Mouse (Mus musculus) midbrain, embryonic 13.5 days (tissue): ENCODE data around the gene 2410004P03Rik. TPM values are rescaled to one million over a fixed set of nuclear protein-coding genes. Genes with fewer than 3 reads are reported as not detected.

Experiments
- ATAC-seq: fragments of 200-750 bp; cut with Nextera tagmentation; 2 replicates; pipeline ENCODE4 v1.8.0; 2017; ENCODE audit warnings: mild to moderate bottlenecking, moderate TSS enrichment, moderate library complexity
- H3K27ac ChIP-seq: fragments of 300-500 bp; sonication (generic); 2 replicates; pipeline ENCODE4 v1.5.1; 2015; ENCODE audit warnings: inconsistent platforms, mild to moderate bottlenecking, moderate library complexity
- H3K27me3 ChIP-seq: fragments of 300-500 bp; sonication (generic); 2 replicates; pipeline ENCODE4 v1.6.1; 2015; ENCODE audit warnings: mild to moderate bottlenecking, inconsistent platforms
- H3K36me3 ChIP-seq: fragments of 300-500 bp; sonication (generic); 2 replicates; pipeline ENCODE4 v1.6.1; 2015; ENCODE audit warnings: mild to moderate bottlenecking, inconsistent platforms
- H3K4me1 ChIP-seq: fragments of 300-500 bp; sonication (generic); replicated peaks from 2 replicates; pipeline ENCODE4 v1.6.1; 2015; ENCODE audit warnings: inconsistent platforms
- H3K4me2 ChIP-seq: fragments of 300-500 bp; sonication (generic); replicated peaks from 2 replicates; pipeline ENCODE4 v1.6.1; 2015; ENCODE audit warnings: moderate library complexity, mild to moderate bottlenecking, inconsistent platforms
- H3K4me3 ChIP-seq: fragments of 300-500 bp; sonication (generic); replicated peaks from 2 replicates; pipeline ENCODE4 v1.5.1; 2015; ENCODE audit warnings: mild to moderate bottlenecking, inconsistent platforms
- H3K9ac ChIP-seq: fragments of 300-500 bp; sonication (generic); replicated peaks from 2 replicates; pipeline ENCODE4 v1.6.1; 2015; ENCODE audit warnings: mild to moderate bottlenecking, inconsistent platforms
- H3K9me3 ChIP-seq: fragments of 300-500 bp; sonication (generic); 2 replicates; pipeline ENCODE4 v1.6.1; 2016; ENCODE audit warnings: mild to moderate bottlenecking, inconsistent platforms
- WGBS: fragments of 180-500 bp; shearing (Covaris S2); methylation state at CpG from one replicate; pipeline ENCODE4 v1.1.7; 2015; 5-methylcytosine and 5-hydroxymethylcytosine counted together
- polyA plus RNA-seq: library from polyadenylated mRNA; unstranded; fragments of >200 nt; fragmentation: Nextera tagmentation; extraction: Ambion mirVana; gene quantifications from 2 replicates; pipeline ENCODE4 v1.2.1, GENCODE M21; 2015

Gene 2410004P03Rik
- polyA plus RNA-seq: 0.82 and 1.5 TPM in 2 replicates

DNA sequence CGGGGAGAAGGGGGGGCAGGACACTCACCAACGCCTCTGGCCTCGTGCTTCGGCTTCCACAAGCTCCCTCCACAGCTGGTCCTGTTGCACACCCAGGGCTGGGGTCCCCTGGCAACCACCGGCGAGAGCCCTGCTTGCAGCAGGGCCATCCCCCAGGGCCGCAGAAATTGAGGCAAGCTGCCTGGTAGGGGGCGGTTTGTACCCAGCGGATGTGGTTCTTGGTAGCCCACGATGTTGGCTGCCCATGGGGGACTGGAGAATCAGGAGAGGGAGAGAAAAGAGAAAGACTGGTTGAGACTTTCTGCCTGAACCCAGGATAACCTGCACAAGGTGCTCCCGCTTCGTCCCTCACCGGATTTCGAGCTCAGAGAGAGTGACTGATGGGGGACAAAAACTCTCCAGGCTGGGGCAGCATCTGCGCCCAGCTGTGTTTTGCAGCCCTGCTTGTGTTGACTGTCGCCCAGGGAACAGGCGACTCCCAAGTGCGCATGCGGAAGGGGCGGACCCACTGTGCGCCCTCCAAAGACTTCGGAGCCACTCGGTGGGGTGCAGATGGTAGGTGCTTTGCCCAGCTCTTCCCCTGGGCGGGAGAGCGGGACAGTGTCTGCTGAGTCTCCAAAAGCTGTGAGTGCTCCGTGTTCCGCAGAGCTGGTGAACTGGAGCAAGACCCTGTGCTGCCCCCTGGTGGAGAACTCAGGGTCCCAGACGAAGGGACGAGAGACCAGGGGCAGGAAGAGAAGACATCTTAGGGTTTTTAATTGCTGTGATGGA lies at the start of gene 2410004P03Rik:
Gene 2410004P03Rik (minus strand): TSS at position 628 of the 771 bp plus-strand sequence.
- Histone ChIP-seq H3K9me3 (no peaks in the 10 kb centered on the region; the same call in 1 of the 2 replicates), H3K4me2 (peak within 1 kb of the TSS; percentile 55), H3K27me3 (no peaks in the 10 kb centered on the region), H3K36me3 (no peaks in the 10 kb centered on the region), H3K9ac (peak within 1 kb of the TSS; percentile 28; the same call in 1 of the 2 replicates), H3K27ac (no peak within 1 kb of the TSS), H3K4me1 (peaks cover 6% of the 10 kb centered on the region), H3K4me3 (peak within 1 kb of the TSS; percentile 39)
- WGBS: 6% methylated on average over 29 of the region's 29 CpGs
- ATAC-seq: peak; percentile 73

GRCm38 (mm10) chr12:17061183-17061722 lies 49.7 kb upstream of the 2410004P03Rik start:
- Histone ChIP-seq H3K4me3 (no peak overlapping the region), H3K9me3 (no peaks in the 10 kb centered on the region), H3K27ac (no peak overlapping the region), H3K27me3 (no peaks in the 10 kb centered on the region), H3K9ac (no peak overlapping the region), H3K36me3 (no peaks in the 10 kb centered on the region), H3K4me1 (peaks cover 15% of the 10 kb centered on the region), H3K4me2 (no peak overlapping the region)
- 49% methylated on average over 7 of the region's 7 CpGs for WGBS
- ATAC-seq: no peak

- Histone ChIP-seq H3K27me3 (no peaks in the 10 kb centered on the region), H3K4me3 (no peak overlapping the region), H3K4me1 (peaks cover 10% of the 10 kb centered on the region), H3K4me2 (no peak overlapping the region), H3K9me3 (no peaks in the 10 kb centered on the region), H3K36me3 (no peaks in the 10 kb centered on the region), H3K9ac (no peak overlapping the region), H3K27ac (no peak overlapping the region)
- 82% methylated on average over 10 of the region's 10 CpGs for WGBS
- no peak for ATAC-seq
Measured at GRCm38 (mm10) chr12:17058490-17058889, 47.0 kb upstream of the 2410004P03Rik start.

GRCm38 (mm10) chr12:17057110-17057509 lies 45.6 kb upstream of the 2410004P03Rik start:
- no peak overlapping the region for H3K27ac ChIP-seq
- H3K9me3 ChIP-seq: no peaks in the 10 kb centered on the region
- H3K9ac ChIP-seq: no peak overlapping the region
- H3K4me2 ChIP-seq: no peak overlapping the region
- H3K4me1 ChIP-seq: peaks cover 4% of the 10 kb centered on the region
- 68% methylated on average over 8 of the region's 8 CpGs for WGBS
- no peak overlapping the region for H3K4me3 ChIP-seq
- H3K27me3 ChIP-seq: no peaks in the 10 kb centered on the region
- ATAC-seq: no peak
- no peaks in the 10 kb centered on the region for H3K36me3 ChIP-seq

DNA sequence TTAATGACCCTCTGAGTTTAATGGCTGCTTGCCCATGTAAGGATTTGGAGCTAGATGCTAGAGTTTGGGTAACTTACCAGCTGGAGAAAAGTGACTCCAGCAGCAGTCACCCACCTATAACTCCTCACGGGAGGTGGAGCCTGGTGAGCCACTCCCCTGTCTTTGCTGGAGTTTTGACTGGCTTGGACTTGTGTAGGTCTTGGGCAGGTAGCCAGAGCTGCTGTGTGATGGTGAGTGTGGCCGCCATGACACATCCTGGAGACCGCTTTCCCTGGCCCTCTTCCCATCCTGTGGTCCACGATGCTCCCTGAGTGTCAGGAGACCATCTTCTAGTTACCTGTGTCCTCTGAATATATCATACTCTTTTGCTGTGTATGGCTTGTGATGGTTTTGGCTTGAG lies 44.2 kb upstream of the 2410004P03Rik start:
- Histone ChIP-seq H3K27me3 (no peaks in the 10 kb centered on the region), H3K9me3 (no peaks in the 10 kb centered on the region), H3K9ac (no peak overlapping the region), H3K27ac (no peak overlapping the region), H3K4me2 (no peak overlapping the region), H3K4me1 (peaks cover 8% of the 10 kb centered on the region), H3K4me3 (no peak overlapping the region), H3K36me3 (no peaks in the 10 kb centered on the region)
- ATAC-seq: no peak
- 90% methylated on average over 4 of the region's 4 CpGs for WGBS

GRCm38 (mm10) chr12:17054691-17055090 lies 43.2 kb upstream of the 2410004P03Rik start:
- no peaks in the 10 kb centered on the region for H3K27me3 ChIP-seq
- no peak for ATAC-seq
- peaks cover 11% of the 10 kb centered on the region for H3K4me1 ChIP-seq
- no peaks in the 10 kb centered on the region for H3K9me3 ChIP-seq
- H3K9ac ChIP-seq: no peak overlapping the region
- H3K4me3 ChIP-seq: no peak overlapping the region
- no peak overlapping the region for H3K27ac ChIP-seq
- WGBS: 53% methylated on average over 4 of the region's 4 CpGs
- H3K4me2 ChIP-seq: no peak overlapping the region
- H3K36me3 ChIP-seq: no peaks in the 10 kb centered on the region

DNA sequence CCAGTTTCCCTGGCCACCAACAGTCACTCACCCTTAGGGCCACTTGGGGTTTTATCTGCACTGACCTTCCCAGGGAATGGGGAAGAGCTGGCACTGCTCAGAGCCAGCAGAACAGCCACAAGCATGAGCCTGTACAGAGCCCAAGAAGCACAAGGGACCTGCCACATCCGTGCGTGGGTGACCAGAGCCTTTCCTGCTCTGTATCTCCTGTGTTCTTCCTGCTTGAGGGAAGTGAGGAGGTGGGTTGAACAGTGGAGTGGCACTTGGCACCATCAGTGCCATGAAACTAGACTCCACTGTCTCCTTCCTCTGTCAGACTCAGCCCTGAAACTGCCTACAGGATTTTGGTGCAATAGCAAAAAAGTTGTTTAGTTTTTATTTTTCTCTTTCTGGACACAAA lies 41.1 kb upstream of the 2410004P03Rik start:
- Histone ChIP-seq H3K36me3 (no peaks in the 10 kb centered on the region), H3K27me3 (no peaks in the 10 kb centered on the region), H3K4me1 (peaks cover 11% of the 10 kb centered on the region), H3K4me3 (no peak overlapping the region), H3K4me2 (no peak overlapping the region), H3K9ac (no peak overlapping the region), H3K27ac (no peak overlapping the region), H3K9me3 (no peaks in the 10 kb centered on the region)
- 88% methylated on average over 2 of the region's 2 CpGs for WGBS
- no peak for ATAC-seq

DNA sequence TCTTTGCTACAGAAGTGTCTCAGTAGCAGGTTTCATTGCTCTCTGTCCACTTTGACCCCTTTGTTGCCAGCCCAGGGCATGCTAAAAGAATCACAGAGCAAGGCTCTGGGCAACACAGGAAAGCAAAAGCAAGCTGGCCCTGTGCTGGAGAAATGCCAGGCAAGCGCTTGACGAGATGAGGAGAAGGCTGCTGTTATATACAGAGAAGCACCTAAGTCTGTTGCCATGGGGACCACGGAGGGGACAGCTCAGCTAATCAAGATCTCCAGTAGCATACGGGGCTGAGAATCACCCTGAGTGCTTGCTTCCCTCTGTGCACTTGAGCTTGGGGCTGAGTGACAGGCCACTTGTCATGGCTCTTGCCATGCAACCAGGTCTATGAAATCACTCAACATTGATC lies 39.5 kb upstream of the 2410004P03Rik start:
- peak; percentile 82 for ATAC-seq
- Histone ChIP-seq H3K9me3 (no peaks in the 10 kb centered on the region), H3K27ac (0 out of 2 replicates have a peak overlapping the region, but pooled peaks have one; percentile 37), H3K4me3 (no peak overlapping the region), H3K4me2 (no peak overlapping the region), H3K4me1 (peaks cover 11% of the 10 kb centered on the region), H3K9ac (no peak overlapping the region), H3K27me3 (no peaks in the 10 kb centered on the region), H3K36me3 (no peaks in the 10 kb centered on the region)
- WGBS: 35% methylated on average over 4 of the region's 4 CpGs

GRCm38 (mm10) chr12:17049796-17050195 lies 38.3 kb upstream of the 2410004P03Rik start:
- H3K4me3 ChIP-seq: no peak overlapping the region
- ATAC-seq: no peak
- H3K9me3 ChIP-seq: no peaks in the 10 kb centered on the region
- H3K27ac ChIP-seq: no peak overlapping the region
- no peaks in the 10 kb centered on the region for H3K36me3 ChIP-seq
- H3K9ac ChIP-seq: no peak overlapping the region
- H3K4me2 ChIP-seq: no peak overlapping the region
- WGBS: 95% methylated on average over 1 of the region's 1 CpGs
- peaks cover 11% of the 10 kb centered on the region for H3K4me1 ChIP-seq
- no peaks in the 10 kb centered on the region for H3K27me3 ChIP-seq

DNA sequence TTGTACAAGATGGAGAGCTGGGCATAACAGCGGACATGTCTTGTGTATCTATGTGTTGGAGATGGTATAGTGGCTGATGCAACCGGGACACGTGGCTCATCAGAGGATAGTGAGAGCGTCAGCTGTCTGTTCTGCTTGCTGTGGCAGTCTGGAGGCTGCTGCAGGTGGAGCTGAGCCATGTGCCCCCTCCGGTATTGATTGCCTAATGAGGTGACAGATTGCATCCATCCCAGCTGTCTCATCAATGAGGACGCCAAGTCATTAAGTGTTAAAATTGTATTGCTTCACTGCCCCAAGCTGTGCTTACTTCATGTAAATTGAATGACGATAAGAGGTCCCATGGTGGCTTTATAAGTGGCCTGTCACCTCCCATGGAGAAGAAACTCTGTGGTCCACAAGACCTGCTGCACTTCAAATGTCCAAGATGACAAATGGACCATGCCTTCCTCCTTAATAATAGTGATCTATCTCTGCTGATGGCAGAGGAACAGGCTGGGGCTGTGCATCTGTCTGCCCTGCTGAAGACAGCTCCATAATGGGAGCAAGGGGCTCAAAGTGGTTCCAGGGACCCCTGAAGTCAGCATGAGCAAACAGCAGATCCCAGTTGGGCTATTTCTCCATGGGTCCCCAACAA lies 37.6 kb upstream of the 2410004P03Rik start:
- Histone ChIP-seq H3K27me3 (no peaks in the 10 kb centered on the region), H3K4me2 (no peak overlapping the region), H3K36me3 (no peaks in the 10 kb centered on the region), H3K9me3 (no peaks in the 10 kb centered on the region), H3K4me3 (no peak overlapping the region), H3K4me1 (peaks cover 11% of the 10 kb centered on the region), H3K27ac (no peak overlapping the region), H3K9ac (no peak overlapping the region)
- 69% methylated on average over 7 of the region's 7 CpGs for WGBS
- 0 out of 2 replicates have a peak, but pooled peaks have one; percentile 22 for ATAC-seq

- no peak overlapping the region for H3K9ac ChIP-seq
- 73% methylated on average over 5 of the region's 5 CpGs for WGBS
- H3K9me3 ChIP-seq: no peaks in the 10 kb centered on the region
- H3K27me3 ChIP-seq: no peaks in the 10 kb centered on the region
- no peaks in the 10 kb centered on the region for H3K36me3 ChIP-seq
- no peak overlapping the region for H3K4me2 ChIP-seq
- ATAC-seq: no peak
- no peaks in the 10 kb centered on the region for H3K4me1 ChIP-seq
- H3K27ac ChIP-seq: no peak overlapping the region
- no peak overlapping the region for H3K4me3 ChIP-seq
Measured at GRCm38 (mm10) chr12:17043311-17043710, 31.8 kb upstream of the 2410004P03Rik start.

DNA sequence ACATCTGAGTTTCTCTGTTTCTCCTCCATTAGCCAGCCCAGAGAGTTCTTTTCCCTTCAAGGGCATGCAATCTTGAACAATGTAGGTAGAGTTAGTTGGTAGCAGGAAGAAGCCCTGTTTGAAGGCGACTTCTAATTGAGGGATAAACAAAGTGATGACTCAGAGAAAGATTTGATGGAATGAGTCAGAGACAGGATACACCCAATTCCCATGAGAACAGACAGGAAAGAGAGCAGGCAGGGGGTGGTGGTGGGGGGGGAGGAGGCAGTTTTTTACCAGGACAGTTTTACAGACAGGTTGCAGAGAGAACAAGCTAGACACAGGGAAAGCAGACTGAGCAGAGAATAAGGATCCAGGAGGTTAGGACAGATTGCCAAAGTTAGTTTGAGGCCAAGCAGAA lies 29.0 kb upstream of the 2410004P03Rik start:
- no peak for ATAC-seq
- Histone ChIP-seq H3K27ac (no peak overlapping the region), H3K27me3 (no peaks in the 10 kb centered on the region), H3K36me3 (no peaks in the 10 kb centered on the region), H3K9ac (no peak overlapping the region), H3K4me1 (0 out of 2 replicates have a peak, but pooled peaks cover 6% of the 10 kb centered on the region), H3K9me3 (no peaks in the 10 kb centered on the region), H3K4me3 (no peak overlapping the region), H3K4me2 (no peak overlapping the region)
- WGBS: 59% methylated on average over 1 of the region's 1 CpGs
